Mouse (Mus musculus): ENCODE measurements around the gene Vgll4. TPM values are rescaled to one million over a fixed set of nuclear protein-coding genes. Genes with fewer than 3 reads are reported as not detected.
A peak's percentile ranks its signal among the peaks of the same experiment; 100 is the strongest.

Gene Vgll4
- polyA plus RNA-seq, 2 experiments = 70.1 to 103 TPM

DNA sequence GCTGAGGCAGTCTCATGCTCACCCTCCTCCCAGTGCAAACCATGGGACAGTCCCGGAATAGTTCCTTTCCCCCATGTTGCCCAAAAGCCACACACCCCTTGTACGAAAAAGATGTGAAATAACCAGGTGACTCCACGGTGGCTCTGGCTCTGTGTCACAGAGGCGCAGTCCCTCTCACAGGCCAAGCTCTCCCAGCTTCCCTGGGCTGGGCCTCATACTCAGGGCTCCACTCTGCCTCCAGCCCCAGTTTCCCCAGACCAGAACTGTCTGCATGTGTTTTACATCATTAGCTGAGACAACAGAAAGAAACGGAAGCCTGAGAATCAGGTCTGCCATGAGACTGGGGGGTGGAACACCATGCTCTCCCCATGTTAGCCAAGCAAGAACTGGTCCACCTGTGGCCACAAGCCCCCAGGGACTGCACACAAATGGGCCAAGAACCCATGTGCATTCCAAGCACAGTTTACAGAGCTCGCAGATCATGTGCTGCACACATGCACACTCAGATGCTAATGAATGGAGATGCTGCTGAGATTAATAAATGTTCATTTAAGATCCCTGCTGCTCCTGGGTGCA lies 100.2 kb downstream of the Vgll4 start:
- WGBS = 47% methylated on average over 6 of the region's 6 CpGs
- Histone ChIP-seq H3K4me2 (replicated peaks; ENCODE audit: low read depth, low read length, severe bottlenecking) (no peak overlapping the region), H3K27me3 (ENCODE audit: control insufficient read depth, insufficient read depth, low read length) (no peaks in the 10 kb centered on the region), H3K36me3 (ENCODE audit: control insufficient read depth, insufficient read depth, low read length) (peaks cover 25% of the 10 kb centered on the region), H3K4me1 (ENCODE audit: control insufficient read depth, insufficient read depth, low read length) (peaks cover 62% of the 10 kb centered on the region), H3K9ac (ENCODE audit: low read depth, low read length, severe bottlenecking) (no peak overlapping the region), H3K4me3 (replicated peaks; ENCODE audit: low read length) (no peak overlapping the region), H3K27ac (replicated peaks; ENCODE audit: low read depth, low read length) (peak overlapping the region; percentile 39), H3K9me3 (ENCODE audit: control insufficient read depth, low read length) (no peaks in the 10 kb centered on the region)
- no peak for TF ChIP-seq POLR2A (IDR thresholded peaks at IDR 0.05; ENCODE audit: borderline replicate concordance, extremely low read depth, insufficient read depth, insufficient read length)
- ATAC-seq (ENCODE audit: low FRiP score, low read depth) (peak; percentile 32; the same call in 1 of the 2 replicates), DNase-seq (ENCODE audit: low spot score) (no peak)

DNA sequence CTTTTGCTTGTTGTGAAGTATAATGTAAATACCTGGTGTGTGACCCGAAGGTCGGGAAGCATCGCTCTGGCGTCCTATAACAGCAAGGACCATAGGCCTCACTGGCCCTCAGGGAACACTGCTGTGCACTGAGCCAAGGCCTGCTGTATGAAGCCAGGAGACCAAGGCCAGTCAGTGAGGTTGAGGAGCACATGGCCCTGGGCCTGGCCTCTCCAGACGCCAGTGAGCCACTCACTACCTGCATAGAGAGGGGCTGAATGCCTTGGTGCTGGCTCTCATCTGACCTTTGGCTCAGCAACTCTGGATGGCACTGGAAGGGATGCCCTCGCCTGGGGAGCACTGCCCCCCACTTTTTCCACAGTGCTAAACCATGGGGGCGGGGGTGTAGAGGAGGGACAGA lies 101.1 kb downstream of the Vgll4 start:
- no peaks in the 10 kb centered on the region for H3K27me3 ChIP-seq (ENCODE audit: control insufficient read depth, insufficient read depth, low read length)
- no peak overlapping the region for H3K4me2 ChIP-seq (replicated peaks; ENCODE audit: low read depth, low read length, severe bottlenecking)
- no peak for TF ChIP-seq POLR2A (IDR thresholded peaks at IDR 0.05; ENCODE audit: borderline replicate concordance, extremely low read depth, insufficient read depth, insufficient read length)
- H3K9me3 ChIP-seq (ENCODE audit: control insufficient read depth, low read length) = no peaks in the 10 kb centered on the region
- peaks cover 53% of the 10 kb centered on the region for H3K4me1 ChIP-seq (ENCODE audit: control insufficient read depth, insufficient read depth, low read length)
- peaks cover 31% of the 10 kb centered on the region for H3K36me3 ChIP-seq (ENCODE audit: control insufficient read depth, insufficient read depth, low read length)
- DNase-seq (ENCODE audit: low spot score) = no peak
- no peak for ATAC-seq (ENCODE audit: low FRiP score, low read depth)
- no peak overlapping the region for H3K4me3 ChIP-seq (replicated peaks; ENCODE audit: low read length)
- no peak overlapping the region for H3K9ac ChIP-seq (ENCODE audit: low read depth, low read length, severe bottlenecking)
- no peak overlapping the region for H3K27ac ChIP-seq (replicated peaks; ENCODE audit: low read depth, low read length)
- 78% methylated on average over 7 of the region's 7 CpGs for WGBS

GRCm38 (mm10) chr6:114866619-114867018 lies 103.2 kb downstream of the Vgll4 start:
- H3K4me1 ChIP-seq (ENCODE audit: control insufficient read depth, insufficient read depth, low read length) = peaks cover 34% of the 10 kb centered on the region
- no peaks in the 10 kb centered on the region for H3K9me3 ChIP-seq (ENCODE audit: control insufficient read depth, low read length)
- DNase-seq (ENCODE audit: low spot score) = no peak
- H3K9ac ChIP-seq (ENCODE audit: low read depth, low read length, severe bottlenecking) = no peak overlapping the region
- no peak overlapping the region for H3K27ac ChIP-seq (replicated peaks; ENCODE audit: low read depth, low read length)
- no peak overlapping the region for H3K4me2 ChIP-seq (replicated peaks; ENCODE audit: low read depth, low read length, severe bottlenecking)
- no peak for TF ChIP-seq POLR2A (IDR thresholded peaks at IDR 0.05; ENCODE audit: borderline replicate concordance, extremely low read depth, insufficient read depth, insufficient read length)
- 89% methylated on average over 4 of the region's 4 CpGs for WGBS
- no peak overlapping the region for H3K4me3 ChIP-seq (replicated peaks; ENCODE audit: low read length)
- H3K27me3 ChIP-seq (ENCODE audit: control insufficient read depth, insufficient read depth, low read length) = no peaks in the 10 kb centered on the region
- no peak for ATAC-seq (ENCODE audit: low FRiP score, low read depth)
- H3K36me3 ChIP-seq (ENCODE audit: control insufficient read depth, insufficient read depth, low read length) = peaks cover 49% of the 10 kb centered on the region

DNA sequence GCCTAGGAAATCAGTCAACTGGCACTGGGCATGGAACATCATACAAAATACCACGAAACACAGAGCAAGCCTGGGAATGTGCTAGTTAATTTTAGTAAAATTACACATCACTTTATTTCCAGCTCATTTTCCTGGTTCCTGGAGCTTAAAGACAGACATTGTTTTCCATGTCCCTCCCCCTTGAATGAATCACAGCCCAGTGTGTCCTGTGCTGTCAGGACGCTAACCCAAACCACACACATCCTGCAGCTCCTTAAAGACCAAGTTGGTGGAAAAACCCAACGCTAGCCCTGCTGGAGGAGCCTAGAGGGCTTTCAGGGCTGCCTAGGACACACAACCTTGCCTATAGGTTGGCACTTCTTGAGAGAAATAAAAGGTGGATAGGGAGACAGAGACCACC lies 103.7 kb downstream of the Vgll4 start:
- DNase-seq (ENCODE audit: low spot score) = no peak
- Histone ChIP-seq H3K4me1 (ENCODE audit: control insufficient read depth, insufficient read depth, low read length) (peaks cover 34% of the 10 kb centered on the region), H3K27me3 (ENCODE audit: control insufficient read depth, insufficient read depth, low read length) (no peaks in the 10 kb centered on the region), H3K36me3 (ENCODE audit: control insufficient read depth, insufficient read depth, low read length) (peaks cover 49% of the 10 kb centered on the region), H3K27ac (replicated peaks; ENCODE audit: low read depth, low read length) (no peak overlapping the region), H3K9ac (ENCODE audit: low read depth, low read length, severe bottlenecking) (no peak overlapping the region), H3K9me3 (ENCODE audit: control insufficient read depth, low read length) (no peaks in the 10 kb centered on the region), H3K4me3 (replicated peaks; ENCODE audit: low read length) (no peak overlapping the region), H3K4me2 (replicated peaks; ENCODE audit: low read depth, low read length, severe bottlenecking) (no peak overlapping the region)
- TF ChIP-seq POLR2A (IDR thresholded peaks at IDR 0.05; ENCODE audit: borderline replicate concordance, extremely low read depth, insufficient read depth, insufficient read length) = no peak
- ATAC-seq (ENCODE audit: low FRiP score, low read depth) = no peak
- WGBS = 72% methylated on average over 3 of the region's 3 CpGs

DNA sequence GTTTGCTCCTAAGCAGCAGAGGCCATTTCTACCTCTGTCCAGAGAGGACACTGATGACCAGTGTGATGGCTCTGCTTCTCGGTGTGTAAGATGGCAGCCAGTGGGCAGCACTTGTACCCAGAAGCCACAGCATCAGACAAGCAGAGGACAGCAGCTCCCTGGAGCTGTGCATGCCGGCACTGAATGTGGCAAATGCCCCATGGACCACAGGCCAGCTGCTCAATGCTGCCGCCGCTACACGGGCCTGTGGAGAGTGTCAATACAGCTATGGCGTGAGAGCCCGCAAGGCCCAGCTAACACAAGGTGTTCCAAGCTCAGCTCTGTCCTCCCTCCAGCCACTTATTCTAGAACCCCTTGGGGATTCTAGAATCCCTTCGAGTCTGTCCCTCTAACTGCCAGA lies 105.4 kb downstream of the Vgll4 start:
- H3K27ac ChIP-seq (replicated peaks; ENCODE audit: low read depth, low read length) = no peak overlapping the region
- 85% methylated on average over 8 of the region's 8 CpGs for WGBS
- H3K9me3 ChIP-seq (ENCODE audit: control insufficient read depth, low read length) = no peaks in the 10 kb centered on the region
- no peak for TF ChIP-seq POLR2A (IDR thresholded peaks at IDR 0.05; ENCODE audit: borderline replicate concordance, extremely low read depth, insufficient read depth, insufficient read length)
- H3K4me1 ChIP-seq (ENCODE audit: control insufficient read depth, insufficient read depth, low read length) = peaks cover 20% of the 10 kb centered on the region
- H3K36me3 ChIP-seq (ENCODE audit: control insufficient read depth, insufficient read depth, low read length) = peaks cover 62% of the 10 kb centered on the region
- ATAC-seq (ENCODE audit: low FRiP score, low read depth) = no peak
- no peak overlapping the region for H3K4me2 ChIP-seq (replicated peaks; ENCODE audit: low read depth, low read length, severe bottlenecking)
- no peaks in the 10 kb centered on the region for H3K27me3 ChIP-seq (ENCODE audit: control insufficient read depth, insufficient read depth, low read length)
- no peak overlapping the region for H3K9ac ChIP-seq (ENCODE audit: low read depth, low read length, severe bottlenecking)
- no peak overlapping the region for H3K4me3 ChIP-seq (replicated peaks; ENCODE audit: low read length)
- DNase-seq (ENCODE audit: low spot score) = no peak

GRCm38 (mm10) chr6:114863501-114863900 lies 106.3 kb downstream of the Vgll4 start:
- Histone ChIP-seq H3K9me3 (ENCODE audit: control insufficient read depth, low read length) (no peaks in the 10 kb centered on the region), H3K9ac (ENCODE audit: low read depth, low read length, severe bottlenecking) (no peak overlapping the region), H3K27ac (replicated peaks; ENCODE audit: low read depth, low read length) (no peak overlapping the region), H3K4me1 (ENCODE audit: control insufficient read depth, insufficient read depth, low read length) (peaks cover 10% of the 10 kb centered on the region), H3K36me3 (ENCODE audit: control insufficient read depth, insufficient read depth, low read length) (peaks cover 67% of the 10 kb centered on the region), H3K4me2 (replicated peaks; ENCODE audit: low read depth, low read length, severe bottlenecking) (no peak overlapping the region), H3K4me3 (replicated peaks; ENCODE audit: low read length) (no peak overlapping the region), H3K27me3 (ENCODE audit: control insufficient read depth, insufficient read depth, low read length) (no peaks in the 10 kb centered on the region)
- no peak for TF ChIP-seq POLR2A (IDR thresholded peaks at IDR 0.05; ENCODE audit: borderline replicate concordance, extremely low read depth, insufficient read depth, insufficient read length)
- no peak for DNase-seq (ENCODE audit: low spot score)
- 84% methylated on average over 5 of the region's 5 CpGs for WGBS
- ATAC-seq (ENCODE audit: low FRiP score, low read depth) = no peak

Measured in limb, embryonic 14.5 days (tissue).